Mouse (Mus musculus) adrenal gland (tissue): ENCODE data around the gene Selenon.

Experiments
- intact Hi-C: fragments of 180-260 bp; cut with DNase I; formaldehyde crosslinking; loops from one replicate; pipeline ENCODE4 v1.15.1; 2025
- long read RNA-seq, 2 experiments: library from polyadenylated mRNA; unstranded; transcript quantifications; one replicate each; pipeline ENCODE4 v2.0.0; 2020; ENCODE audit warnings: borderline replicate concordance in 1 of 2; ENCODE audit not compliant: insufficient replicate concordance in 1 of 2

Selenon gene
- long read RNA-seq, experiment 1, transcript Selenon-201 (12 exons, 3,445 nt): major isoform, 10 of 16 reads
- long read RNA-seq, experiment 1, partial matches to known transcripts: 1 of 16 reads
- long read RNA-seq, experiment 1, other reads (novel, unspliced or antisense): 5 of 16 reads
- long read RNA-seq, experiment 2, transcript Selenon-201 (12 exons, 3,445 nt): major isoform, 6 of 13 reads
- long read RNA-seq, experiment 2, partial matches to known transcripts: 0 of 13 reads
- long read RNA-seq, experiment 2, other reads (novel, unspliced or antisense): 7 of 13 reads

- intact Hi-C loops: no loop called here
These were observed at the start of gene Selenon for GRCm38 (mm10) chr4:134551494-134552316. Gene Selenon (minus strand): TSS chr4:134552166.

- intact Hi-C loops: no loop called here
These were observed 49.4 kb upstream of the Selenon start for GRCm38 (mm10) chr4:134601404-134601803.

- intact Hi-C loops: no loop called here
These were observed 48.8 kb upstream of the Selenon start for GRCm38 (mm10) chr4:134600777-134601176.

GRCm38 (mm10) chr4:134600060-134600459 is 48.1 kb upstream of the Selenon start:
- intact Hi-C loops: no loop called here

- intact Hi-C loops: no loop called here
These were observed 45.1 kb upstream of the Selenon start for GRCm38 (mm10) chr4:134596816-134597692.

- intact Hi-C loops: no loop called here
These were observed 42.9 kb upstream of the Selenon start for GRCm38 (mm10) chr4:134594731-134595439.

- intact Hi-C loops: no loop called here
These were observed 40.5 kb upstream of the Selenon start for GRCm38 (mm10) chr4:134592442-134592841.

GRCm38 (mm10) chr4:134591506-134592061 is 39.6 kb upstream of the Selenon start:
- intact Hi-C loops: no loop called here

- intact Hi-C loops: no loop called here
These were observed 38.4 kb upstream of the Selenon start for GRCm38 (mm10) chr4:134590227-134590926.

- intact Hi-C loops: loop anchor here (10.0 kb wide), 1 partner anchor 115 kb away; the partner anchor contains the start of gene Man1c1
These were observed 37.8 kb upstream of the Selenon start for GRCm38 (mm10) chr4:134589786-134590185.

GRCm38 (mm10) chr4:134588951-134589350 is 37.0 kb upstream of the Selenon start:
- intact Hi-C loops: loop anchor here (10.0 kb wide), 1 partner anchor 116 kb away; the partner anchor contains the start of gene Man1c1

- intact Hi-C loops: loop anchor here (10.0 kb wide), 1 partner anchor 117 kb away; the partner anchor contains the start of gene Man1c1
These were observed 36.3 kb upstream of the Selenon start for GRCm38 (mm10) chr4:134588287-134588686.

- intact Hi-C loops: loop anchor here (10.0 kb wide), 1 partner anchor 117 kb away; the partner anchor contains the start of gene Man1c1
These were observed 35.8 kb upstream of the Selenon start for GRCm38 (mm10) chr4:134587636-134588197.

GRCm38 (mm10) chr4:134586631-134587030 is 34.7 kb upstream of the Selenon start:
- intact Hi-C loops: loop anchor here (10.0 kb wide), 1 partner anchor 118 kb away; the partner anchor contains the start of gene Man1c1

GRCm38 (mm10) chr4:134586126-134586525 is 34.2 kb upstream of the Selenon start:
- intact Hi-C loops: loop anchor here (10.0 kb wide), 1 partner anchor 119 kb away; the partner anchor contains the start of gene Man1c1

- intact Hi-C loops: loop anchor here (10.0 kb wide), 1 partner anchor 121 kb away; the partner anchor contains the start of gene Man1c1
These were observed 31.5 kb upstream of the Selenon start for GRCm38 (mm10) chr4:134583513-134583912.

- intact Hi-C loops: loop anchor here (10.0 kb wide), 1 partner anchor 123 kb away; the partner anchor contains the start of gene Man1c1
These were observed 29.4 kb upstream of the Selenon start for GRCm38 (mm10) chr4:134581365-134581764.

GRCm38 (mm10) chr4:134580351-134581148 is 28.6 kb upstream of the Selenon start:
- intact Hi-C loops: loop anchor here (10.0 kb wide), 1 partner anchor 124 kb away; the partner anchor contains the start of gene Man1c1
